Mouse (Mus musculus) brain, adult 10 weeks (tissue): ENCODE results near the gene Olfr583. TPM values are rescaled to one million over a fixed set of nuclear protein-coding genes. Genes with fewer than 3 reads are reported as not detected.

Source experiments
- polyA plus RNA-seq: library from polyadenylated mRNA; stranded (reverse); fragments of 350-450 nt; fragmentation: Illumina TruSeq; extraction: RNeasy Lipid Tissue Mini Kit (QIAGEN cat#74804); gene quantifications from one replicate; pipeline ENCODE4 v1.2.3, GENCODE M21; 2015; ENCODE audit warnings: low read depth, low replicate concordance

The Olfr583 gene
- polyA plus RNA-seq: not detected

GRCm38 (mm10) chr7:103051000-103051399, at the start of gene Olfr583:
Gene Olfr583, plus strand, starts transcription at chr7:103051300.

GRCm38 (mm10) chr7:103037724-103038123, 13.4 kb upstream of the Olfr583 start, which contains the start of gene Olfr582:
Gene Olfr582, plus strand, starts transcription at chr7:103038024.

GRCm38 (mm10) chr7:103081585-103081984, 30.5 kb downstream of the Olfr583 start, which contains the start of gene Olfr584:
Gene Olfr584, plus strand, starts transcription at chr7:103081885.

GRCm38 (mm10) chr7:103097420-103097819, 46.3 kb downstream of the Olfr583 start, which contains the start of gene Olfr585:
Gene Olfr585, plus strand, starts transcription at chr7:103097720.

Other genes with a start within 250 kb of the Olfr583 start
- gene Olfr564, start 247.8 kb upstream of the Olfr583 start, polyA plus RNA-seq: not detected
- not detected for gene Olfr566, start 192.5 kb upstream of the Olfr583 start, polyA plus RNA-seq
- gene Olfr568, start 174.2 kb upstream of the Olfr583 start, polyA plus RNA-seq: not detected
- gene Olfr569, start 160.4 kb upstream of the Olfr583 start, polyA plus RNA-seq: not detected
- gene Olfr570, start 156.7 kb upstream of the Olfr583 start, polyA plus RNA-seq: not detected
- gene Olfr571, start 133.8 kb upstream of the Olfr583 start, polyA plus RNA-seq: not detected
- gene Olfr572, start 126.9 kb upstream of the Olfr583 start, polyA plus RNA-seq: not detected
- gene Olfr573-ps1, start 108.7 kb upstream of the Olfr583 start, polyA plus RNA-seq: not detected
- gene Olfr574, start 102.8 kb upstream of the Olfr583 start, polyA plus RNA-seq: not detected
- not detected for gene Olfr575, start 92.5 kb upstream of the Olfr583 start, polyA plus RNA-seq
- not detected for gene Olfr576, start 88.6 kb upstream of the Olfr583 start, polyA plus RNA-seq
- gene Olfr577, start 75.4 kb upstream of the Olfr583 start, polyA plus RNA-seq: not detected
- gene Olfr578, start 62.0 kb upstream of the Olfr583 start, polyA plus RNA-seq: not detected
- not detected for gene Olfr582, start 13.3 kb upstream of the Olfr583 start, polyA plus RNA-seq
- gene Olfr584, start 30.6 kb downstream of the Olfr583 start, polyA plus RNA-seq: not detected
- not detected for gene Olfr585, start 46.4 kb downstream of the Olfr583 start, polyA plus RNA-seq
- not detected for gene Olfr586, start 74.3 kb downstream of the Olfr583 start, polyA plus RNA-seq
- gene Olfr588-ps1, start 89.6 kb downstream of the Olfr583 start, polyA plus RNA-seq: not detected
- gene Olfr589, start 105.1 kb downstream of the Olfr583 start, polyA plus RNA-seq: not detected
- gene Olfr591, start 127.0 kb downstream of the Olfr583 start, polyA plus RNA-seq: not detected
- gene Olfr592, start 133.5 kb downstream of the Olfr583 start, polyA plus RNA-seq: not detected
- not detected for gene Olfr593, start 160.6 kb downstream of the Olfr583 start, polyA plus RNA-seq
- not detected for gene Olfr594, start 165.7 kb downstream of the Olfr583 start, polyA plus RNA-seq
- not detected for gene Usp17ld, start 201.2 kb downstream of the Olfr583 start, polyA plus RNA-seq